ENCODE assay signal across 11 mouse cellular contexts in the genomic region with DNA sequence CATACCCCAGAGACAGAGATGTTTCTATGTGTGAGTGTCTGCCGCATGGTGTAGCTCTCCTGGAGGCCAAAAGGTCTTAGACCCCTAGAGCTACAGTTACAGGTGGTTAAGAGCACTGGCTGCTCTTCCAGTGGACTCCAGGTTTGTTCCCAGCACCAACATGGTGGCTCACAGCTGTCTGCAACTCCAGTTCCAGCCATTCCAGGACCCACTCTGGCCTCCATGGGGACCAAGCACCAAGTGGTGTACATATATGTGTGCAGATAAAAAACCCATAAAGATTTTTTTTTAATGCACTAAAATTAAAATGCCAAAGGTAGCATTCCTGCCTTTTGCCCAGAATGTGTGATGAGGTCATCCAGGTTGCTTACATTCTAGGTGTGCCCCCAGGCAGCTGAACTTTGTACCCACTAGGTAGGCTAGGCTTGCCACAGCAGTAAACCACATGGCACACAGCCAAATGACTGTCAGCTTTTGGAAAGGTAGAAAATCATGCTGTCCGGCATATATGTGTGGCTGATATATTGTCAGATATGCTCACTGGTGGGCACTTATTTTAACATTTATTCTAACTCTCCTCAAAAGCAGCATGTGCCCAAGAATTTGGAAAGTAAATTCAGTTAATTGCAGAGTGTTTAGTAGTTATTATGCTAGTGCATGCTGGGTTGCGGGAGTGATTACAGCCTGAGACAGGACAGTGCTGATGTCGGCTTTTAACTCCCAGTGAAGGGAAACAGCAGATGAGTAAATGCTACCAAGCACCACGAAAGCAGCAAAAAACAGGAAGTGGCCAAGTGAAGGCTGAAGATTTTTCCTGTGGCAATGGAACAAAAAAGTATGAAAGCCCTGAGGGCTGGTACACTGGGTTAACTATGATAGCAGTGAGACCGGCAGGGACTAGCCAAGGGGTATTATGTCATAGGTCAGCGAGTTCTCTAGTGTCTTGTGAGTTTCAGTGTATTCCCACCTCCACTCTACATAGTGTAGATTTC. TPM values are rescaled to one million over a fixed set of nuclear protein-coding genes. Genes with fewer than 3 reads are reported as not detected.
DNase-seq lines count a peak whose midpoint lies in the region; ATAC-seq lines count a peak whose summit lies in the region.
"Had no signal": no experiment of that assay in that cellular context is flagged by ENCODE, and none has a peak within 500 bp of the region (broad histone marks: within the 10 kb centered on the region; RNA-seq: fewer than 3 reads in every experiment).

No protein-coding gene starts in this region.

- H3K27ac ChIP-seq in intestine, embryonic 15.5 days = 0 out of 2 replicates have a peak overlapping the region, but pooled peaks have one; percentile 58
- H3K27ac ChIP-seq in liver, embryonic 11.5 days (ENCODE audit: low read depth, low read length) = no peak overlapping the region
- H3K27ac ChIP-seq: limb, embryonic 15.5 days had no signal

- no peak overlapping the region for H3K9ac ChIP-seq in intestine, embryonic 15.5 days
- no peak overlapping the region for H3K9ac ChIP-seq in liver, embryonic 11.5 days (ENCODE audit: low read depth, low read length)
- H3K9ac ChIP-seq: limb, embryonic 15.5 days had no signal

- DNase-seq in urinary bladder, postnatal 25 days (ENCODE audit: low spot score) = peak; percentile 52
- no peak for DNase-seq in urinary bladder, postnatal 10 days (ENCODE audit: low spot score)
- DNase-seq in liver, embryonic 11.5 days (ENCODE audit: low spot score) = no peak
- DNase-seq in yolk sac, embryonic 10.5 days (ENCODE audit: low spot score) = peak; percentile 15
- DNase-seq in embryo, embryonic 10.5 days (ENCODE audit: low spot score) = no peak
- no peak for DNase-seq in lung, postnatal 4 days
- DNase-seq in thymus, adult 18-20 months = no peak
- DNase-seq: gastrocnemius, postnatal 25 days had no signal

- H3K9me3 ChIP-seq in intestine, embryonic 15.5 days = no peaks in the 10 kb centered on the region
- H3K9me3 ChIP-seq in liver, embryonic 11.5 days (ENCODE audit: control insufficient read depth, low read length) = no peaks in the 10 kb centered on the region
- H3K9me3 ChIP-seq: limb, embryonic 15.5 days had no signal

- ATAC-seq in intestine, embryonic 15.5 days = peak; percentile 93
- ATAC-seq in liver, embryonic 11.5 days (replicated peaks; ENCODE audit: low FRiP score) = peak; percentile 25; the same call in 1 of the 2 replicates
- ATAC-seq: Patski had no signal

- 0 out of 2 replicates have a peak, but pooled peaks cover 4% of the 10 kb centered on the region for H3K4me1 ChIP-seq in intestine, embryonic 15.5 days (replicated peaks)
- H3K4me1 ChIP-seq in liver, embryonic 11.5 days (replicated peaks; ENCODE audit: control insufficient read depth, insufficient read depth, low read length) = no peaks in the 10 kb centered on the region; the same call in 1 of the 2 replicates
- H3K4me1 ChIP-seq: limb, embryonic 15.5 days had no signal

- H3K4me3 ChIP-seq in intestine, embryonic 15.5 days (replicated peaks) = no peak overlapping the region
- no peak overlapping the region for H3K4me3 ChIP-seq in liver, embryonic 11.5 days (ENCODE audit: low read depth, low read length)
- H3K4me3 ChIP-seq: limb, embryonic 15.5 days had no signal

- no peaks in the 10 kb centered on the region for H3K27me3 ChIP-seq in intestine, embryonic 15.5 days (replicated peaks)
- H3K27me3 ChIP-seq in liver, embryonic 11.5 days (replicated peaks; ENCODE audit: control insufficient read depth, insufficient read depth, low read length) = no peaks in the 10 kb centered on the region
- H3K27me3 ChIP-seq: limb, embryonic 15.5 days; Patski had no signal

- peaks cover 21% of the 10 kb centered on the region for H3K36me3 ChIP-seq in intestine, embryonic 15.5 days
- H3K36me3 ChIP-seq in liver, embryonic 11.5 days (ENCODE audit: control insufficient read depth, insufficient read depth, low read length) = peaks cover 22% of the 10 kb centered on the region

- WGBS in intestine, embryonic 15.5 days = 71% methylated on average over 7 of the region's 7 CpGs
- 78% methylated on average over 7 of the region's 7 CpGs for WGBS in liver, embryonic 11.5 days

- no peak overlapping the region for H3K4me2 ChIP-seq in intestine, embryonic 15.5 days (replicated peaks)
- no peak overlapping the region for H3K4me2 ChIP-seq in liver, embryonic 11.5 days
- H3K4me2 ChIP-seq: limb, embryonic 15.5 days had no signal

RNA-seq across cellular contexts. Expression of a gene that starts 9.2 kb away (rescaled TPM):
- 15.7 and 15.9 TPM in 2 replicates for polyA plus RNA-seq in intestine, embryonic 15.5 days (2015; fragmentation: Nextera tagmentation; extraction: Ambion mirVana)
- polyA plus RNA-seq in liver, embryonic 11.5 days (2014; fragmentation: Nextera tagmentation; extraction: Ambion mirVana) = 0.60 TPM in 1 of 2 replicates, not detected in the other

RNA-seq across cellular contexts. Expression of a gene that starts 20.9 kb away (rescaled TPM):
- 589 and 626 TPM in 2 replicates for polyA plus RNA-seq in intestine, embryonic 15.5 days (2015; fragmentation: Nextera tagmentation; extraction: Ambion mirVana)
- polyA plus RNA-seq in liver, embryonic 11.5 days (2014; fragmentation: Nextera tagmentation; extraction: Ambion mirVana) = 428 and 455 TPM in 2 replicates

Comparison
In these comparisons a context has a peak if more than half of its experiments do, and no peak if none do; other contexts are left out.
1. DNase-seq: peak in urinary bladder, postnatal 25 days (single experiment) and yolk sac, embryonic 10.5 days (single experiment); none in urinary bladder, postnatal 10 days (single experiment), liver, embryonic 11.5 days (single experiment), embryo, embryonic 10.5 days (single experiment), lung, postnatal 4 days (0 of 2) and thymus, adult 18-20 months (0 of 2).
2. RNA of a gene that starts 9.2 kb away (polyA plus RNA-seq): 15.7 to 15.9 TPM in intestine, embryonic 15.5 days; 0.60 TPM in liver, embryonic 11.5 days; every median in the first group is over 10 times any median in the second.